Mouse (Mus musculus) heart, embryonic 16.5 days (tissue): ENCODE measurements around the gene Il23a. TPM values are rescaled to one million over a fixed set of nuclear protein-coding genes. Genes with fewer than 3 reads are reported as not detected.

Source experiments
- ATAC-seq: fragments of 200-750 bp; cut with Nextera tagmentation; replicated peaks from 2 replicates; pipeline ENCODE4 v1.8.0; 2017; ENCODE audit warnings: moderate number of reproducible peaks; ENCODE audit not compliant: insufficient read depth, low FRiP score; ENCODE audit errors: extremely low read depth
- H3K27ac ChIP-seq: fragments of 300-500 bp; sonication (generic); 2 replicates; pipeline ENCODE4 v1.5.1; 2014; ENCODE audit warnings: mild to moderate bottlenecking, low read length, control low read depth, moderate library complexity
- H3K27me3 ChIP-seq: fragments of 300-500 bp; sonication (generic); 2 replicates; pipeline ENCODE4 v1.6.1; 2014; ENCODE audit warnings: low read length, mixed read lengths; ENCODE audit not compliant: control insufficient read depth, insufficient read depth
- H3K36me3 ChIP-seq: fragments of 300-500 bp; sonication (generic); 2 replicates; pipeline ENCODE4 v1.6.1; 2014; ENCODE audit not compliant: control insufficient read depth, insufficient read depth
- H3K4me1 ChIP-seq: fragments of 300-500 bp; sonication (generic); 2 replicates; pipeline ENCODE4 v1.6.1; 2014; ENCODE audit warnings: low read length, mixed read lengths; ENCODE audit not compliant: control insufficient read depth, insufficient read depth
- H3K4me2 ChIP-seq: fragments of 300-500 bp; sonication (generic); 2 replicates; pipeline ENCODE4 v1.6.1; 2014; ENCODE audit warnings: low read depth, mild to moderate bottlenecking, control low read depth, low read length
- H3K4me3 ChIP-seq: fragments of 300-500 bp; sonication (generic); 2 replicates; pipeline ENCODE4 v1.5.1; 2014; ENCODE audit warnings: mild to moderate bottlenecking, control low read depth, low read length
- H3K9ac ChIP-seq: fragments of 300-500 bp; sonication (generic); 2 replicates; pipeline ENCODE4 v1.6.1; 2014; ENCODE audit warnings: low read length, control low read depth
- H3K9me3 ChIP-seq: fragments of 300-500 bp; sonication (generic); replicated peaks from 2 replicates; pipeline ENCODE4 v1.6.1; 2016; ENCODE audit warnings: low read length; ENCODE audit not compliant: control insufficient read depth
- WGBS: fragments of 180-500 bp; shearing (Covaris S2); extraction: QIAGEN DNeasy Blood & Tissue Kit; methylation state at CpG from one replicate; pipeline ENCODE4 v1.1.7; 2014; 5-methylcytosine and 5-hydroxymethylcytosine counted together
- polyA plus RNA-seq: library from polyadenylated mRNA; unstranded; fragments of >200 nt; fragmentation: Nextera tagmentation; extraction: Ambion mirVana; gene quantifications from 2 replicates; pipeline ENCODE4 v1.2.1, GENCODE M21; 2015

Il23a gene
- polyA plus RNA-seq, 1 experiment from 2014 or later = 6.0 TPM

DNA sequence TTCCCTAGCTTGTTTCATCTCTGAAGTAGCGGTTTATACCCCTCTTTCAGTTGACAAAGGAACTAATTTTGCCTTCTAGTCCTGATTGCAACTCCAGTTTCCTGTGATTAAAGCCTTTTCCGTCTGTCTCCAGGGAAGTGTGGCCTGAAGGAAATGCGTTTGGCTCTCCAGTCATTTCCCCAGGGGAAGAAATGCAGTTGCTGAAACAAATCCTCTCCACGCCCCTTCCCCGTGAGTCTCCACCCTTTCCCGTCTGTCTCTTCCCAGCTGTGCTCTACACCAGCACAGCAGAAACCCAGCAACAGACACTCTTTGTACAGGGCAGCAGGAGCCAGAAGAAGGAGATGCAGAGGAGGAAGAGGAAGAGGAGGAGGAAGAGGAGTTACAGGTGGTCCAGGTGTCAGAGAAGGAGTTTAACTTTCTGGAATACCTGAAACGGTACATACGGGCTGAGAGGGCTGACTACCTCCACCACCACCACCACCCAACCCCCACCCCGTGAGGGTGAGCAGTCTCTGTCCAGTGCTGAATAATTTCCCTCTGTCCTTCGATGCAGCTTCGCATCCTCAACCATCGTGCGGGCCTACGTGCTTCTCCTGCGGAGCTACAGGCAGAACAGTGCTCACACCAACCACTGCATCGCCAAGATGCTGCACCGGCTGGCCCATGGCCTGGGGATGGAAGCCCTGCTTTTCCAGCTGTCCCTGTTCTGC is 51.4 kb downstream of the Il23a start:
- H3K4me3 ChIP-seq = peak overlapping the region; percentile 9; the same call in 1 of the 2 replicates
- ATAC-seq = peak; percentile 71
- 71% methylated on average over 17 of the region's 17 CpGs for WGBS

More for the DNA sequence above, 51.4 kb downstream of the Il23a start:
- Histone ChIP-seq H3K9ac (no peak overlapping the region), H3K9me3 (no peaks in the 10 kb centered on the region), H3K27me3 (no peaks in the 10 kb centered on the region), H3K27ac (peak overlapping the region; percentile 78), H3K4me1 (peaks cover 5% of the 10 kb centered on the region; the same call in 1 of the 2 replicates), H3K4me2 (peak overlapping the region; percentile 23), H3K36me3 (peaks cover 37% of the 10 kb centered on the region)

Other genes starting within 250 kb of the Il23a start
- 263 and 278 TPM in 2 replicates for gene Ptges3, start 239.8 kb downstream of the Il23a start, polyA plus RNA-seq
- gene Atp5b, start 215.5 kb downstream of the Il23a start, polyA plus RNA-seq = 6,748 and 7,106 TPM in 2 replicates
- gene Baz2a, start 207.2 kb downstream of the Il23a start, polyA plus RNA-seq = 6.6 and 8.5 TPM in 2 replicates
- gene Rbms2, start 118.5 kb downstream of the Il23a start, polyA plus RNA-seq = 35.8 and 37.7 TPM in 2 replicates
- gene Gls2, start 104.3 kb downstream of the Il23a start, polyA plus RNA-seq = 0.88 and 1.0 TPM in 2 replicates
- 45.1 and 46.1 TPM in 2 replicates for gene Spryd4, start 86.9 kb downstream of the Il23a start, polyA plus RNA-seq
- not detected in 2 replicates for gene Mip, start 72.9 kb downstream of the Il23a start, polyA plus RNA-seq
- 29.6 and 30.4 TPM in 2 replicates for gene Timeless, start 66.7 kb downstream of the Il23a start, polyA plus RNA-seq
- 0.17 TPM in 1 of 2 replicates, not detected in the other for gene Apon, start 44.7 kb downstream of the Il23a start, polyA plus RNA-seq
- gene Apof, start 30.1 kb downstream of the Il23a start, polyA plus RNA-seq = 0.15 and 0.26 TPM in 2 replicates
- gene Stat2, start 28.2 kb downstream of the Il23a start, polyA plus RNA-seq = 11.3 and 11.8 TPM in 2 replicates
- gene Pan2, start 4.6 kb upstream of the Il23a start, polyA plus RNA-seq = 26.1 and 28.1 TPM in 2 replicates
- 184 and 195 TPM in 2 replicates for gene Cnpy2, start 23.7 kb upstream of the Il23a start, polyA plus RNA-seq
- gene Cs, start 39.0 kb upstream of the Il23a start, polyA plus RNA-seq = 567 and 572 TPM in 2 replicates
- gene Coq10a, start 70.2 kb upstream of the Il23a start, polyA plus RNA-seq = 13.4 and 19.4 TPM in 2 replicates
- 8.1 and 8.5 TPM in 2 replicates for gene Ankrd52, start 78.4 kb upstream of the Il23a start, polyA plus RNA-seq
- gene Slc39a5, start 102.5 kb upstream of the Il23a start, polyA plus RNA-seq = 0.41 TPM in 1 of 2 replicates, not detected in the other
- gene Nabp2, start 112.7 kb upstream of the Il23a start, polyA plus RNA-seq = 55.9 and 60.4 TPM in 2 replicates
- gene Rnf41, start 112.9 kb upstream of the Il23a start, polyA plus RNA-seq = 29.9 and 31.7 TPM in 2 replicates
- 54.9 and 57.5 TPM in 2 replicates for gene Smarcc2, start 160.5 kb upstream of the Il23a start, polyA plus RNA-seq
- 945 and 1,125 TPM in 2 replicates for gene Myl6, start 195.4 kb upstream of the Il23a start, polyA plus RNA-seq
- gene Myl6b, start 199.9 kb upstream of the Il23a start, polyA plus RNA-seq = 4.2 and 4.4 TPM in 2 replicates
- gene Esyt1, start 227.1 kb upstream of the Il23a start, polyA plus RNA-seq = 22.5 and 25.7 TPM in 2 replicates
- gene Zc3h10, start 249.0 kb upstream of the Il23a start, polyA plus RNA-seq = 8.4 and 9.5 TPM in 2 replicates